Mouse (Mus musculus) gastrocnemius, postnatal 10 days (tissue): ENCODE measurements around the gene Prkce. TPM values are rescaled to one million over a fixed set of nuclear protein-coding genes. Genes with fewer than 3 reads are reported as not detected.

Experiments used
- DNase-seq: peaks from one replicate; pipeline ENCODE4 v3.0.0; 2021; ENCODE audit warnings: mixed read lengths
- total RNA-seq, 2 experiments: library from RNA; stranded (reverse); gene quantifications; 2 replicates each; pipeline ENCODE4 v1.2.3; 2021

Gene Prkce
- total RNA-seq, 2 experiments from 2014 or later = 11.3 to 14.0 TPM

DNA sequence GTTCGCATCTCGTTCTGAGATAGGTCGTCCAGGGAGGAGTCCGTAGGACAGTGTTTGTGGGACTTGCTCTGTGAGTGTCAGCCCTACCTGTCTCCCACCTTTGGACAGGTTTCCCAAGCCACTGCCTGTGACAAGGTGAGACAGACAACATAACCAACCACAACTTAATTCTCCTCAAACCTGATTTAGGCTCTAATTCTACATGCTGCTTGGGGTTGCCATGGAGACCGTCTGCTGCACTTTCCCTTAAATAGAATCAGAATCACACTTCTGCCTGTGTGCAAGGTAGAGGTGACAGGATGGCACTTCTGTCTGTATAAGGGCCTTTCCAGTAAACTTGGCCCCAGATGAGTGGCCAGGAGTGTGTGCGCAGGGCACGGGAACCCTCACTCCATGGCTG, 248.4 kb downstream of the Prkce start:
- DNase-seq = no peak

DNA sequence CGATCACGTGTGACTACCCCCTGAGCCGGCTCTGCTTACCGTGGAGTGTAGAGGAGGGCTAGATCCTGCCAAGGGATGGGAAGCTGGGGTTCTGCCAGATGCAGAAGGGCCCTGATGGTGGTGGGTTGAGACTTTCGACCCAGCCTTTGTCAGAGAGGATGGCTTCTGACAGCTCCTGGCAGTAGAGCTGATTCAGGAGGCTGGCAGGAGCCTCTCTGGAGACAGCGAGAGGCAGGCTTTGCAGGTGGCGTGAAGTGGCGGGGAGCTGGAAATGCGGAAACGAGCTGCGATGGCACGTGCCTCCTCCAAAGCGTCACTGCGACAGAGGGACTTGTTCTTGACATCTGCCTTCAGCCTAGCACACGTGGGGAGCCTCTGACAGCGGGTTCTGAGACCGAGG, 250.7 kb downstream of the Prkce start:
- no peak for DNase-seq

DNA sequence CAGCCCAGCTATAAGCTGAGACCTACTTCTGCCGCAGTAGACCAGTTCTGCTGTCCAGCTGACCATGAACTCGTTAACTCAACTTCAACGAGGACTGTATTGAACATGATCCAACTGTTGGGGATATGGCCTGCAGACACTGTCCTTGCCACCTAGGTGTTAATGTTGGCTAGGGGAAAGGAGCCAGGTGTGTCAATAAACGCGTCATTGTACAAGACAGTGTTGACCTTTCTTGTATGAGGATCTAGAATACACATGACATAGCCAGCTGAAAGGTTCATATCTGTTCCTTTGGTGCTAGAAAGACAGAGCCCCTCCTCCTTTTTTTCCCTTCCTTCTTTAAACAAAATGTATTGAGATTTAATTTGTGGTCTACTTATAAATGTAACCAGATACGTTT, 251.6 kb downstream of the Prkce start:
- DNase-seq = no peak

DNA sequence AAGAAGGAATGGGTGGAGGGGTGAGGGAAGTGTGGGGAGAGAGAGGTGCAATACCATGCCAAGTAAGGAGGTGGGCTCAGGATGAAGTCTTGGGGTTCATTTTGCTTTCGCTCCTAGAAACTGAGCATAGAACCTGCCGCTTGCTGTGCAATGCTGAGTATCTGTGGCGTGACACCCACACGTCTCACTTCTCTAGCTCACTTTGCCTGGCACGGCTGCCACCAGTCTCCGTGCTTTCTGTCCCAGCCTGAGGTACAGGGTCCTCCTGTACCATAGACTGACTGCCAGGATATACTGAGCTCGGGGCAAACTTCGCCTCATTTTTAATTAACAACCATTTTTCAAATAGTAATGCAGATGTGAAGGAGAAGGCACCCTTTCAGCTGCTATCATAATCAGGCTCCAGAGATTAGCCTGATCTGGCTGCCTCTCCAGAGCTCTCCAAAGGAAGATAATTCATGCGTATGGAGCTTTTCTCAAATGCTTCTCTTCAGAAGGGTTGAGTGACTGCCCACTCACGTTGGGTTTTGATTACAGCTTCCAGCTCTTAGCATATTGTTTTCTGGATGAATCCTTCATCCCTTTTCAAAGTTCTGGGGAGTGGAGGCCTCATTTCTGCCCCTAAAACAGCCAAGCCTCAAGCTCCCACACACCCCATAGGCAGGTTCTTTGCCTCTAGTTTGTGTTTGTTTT, 253.2 kb downstream of the Prkce start:
- DNase-seq = no peak

DNA sequence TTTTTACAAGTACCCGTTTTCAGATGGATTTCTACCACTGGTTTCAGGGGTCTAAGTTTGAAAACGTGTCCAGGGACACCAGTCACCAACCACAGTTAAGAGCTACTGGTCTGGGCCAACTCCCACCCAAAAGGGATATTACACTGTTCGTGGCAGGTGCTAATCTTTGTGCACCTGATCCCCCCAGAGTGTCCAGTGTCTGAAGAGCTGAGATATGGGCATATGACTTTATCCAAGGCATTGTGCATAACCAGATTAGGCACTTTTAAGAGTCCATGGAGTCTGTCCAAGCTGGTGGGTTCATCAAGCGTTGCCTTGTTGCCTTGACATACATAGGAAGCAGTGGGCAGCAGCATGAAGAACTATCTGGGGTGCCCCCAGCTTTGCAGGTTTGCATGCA, 254.4 kb downstream of the Prkce start:
- no peak for DNase-seq

DNA sequence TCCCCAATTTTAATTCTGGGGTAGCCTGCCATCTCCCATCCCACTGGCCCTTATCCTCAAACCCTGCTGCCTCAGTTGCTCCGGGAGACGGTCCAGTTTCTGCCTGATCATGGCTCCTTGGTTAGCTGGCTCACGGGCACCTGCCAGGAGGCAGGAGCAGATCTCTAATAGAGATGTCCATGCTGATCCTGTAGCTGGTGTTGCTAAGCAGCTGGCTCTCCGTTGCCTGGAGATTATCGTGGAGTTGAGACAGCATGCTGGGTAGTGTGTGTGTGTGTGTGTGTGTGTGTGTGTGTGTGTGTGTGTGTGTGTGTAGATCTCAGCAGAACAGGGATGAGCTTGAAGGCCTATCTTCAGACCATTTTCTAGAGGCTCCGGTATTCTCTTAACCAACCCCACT, 262.3 kb downstream of the Prkce start:
- DNase-seq = no peak

DNA sequence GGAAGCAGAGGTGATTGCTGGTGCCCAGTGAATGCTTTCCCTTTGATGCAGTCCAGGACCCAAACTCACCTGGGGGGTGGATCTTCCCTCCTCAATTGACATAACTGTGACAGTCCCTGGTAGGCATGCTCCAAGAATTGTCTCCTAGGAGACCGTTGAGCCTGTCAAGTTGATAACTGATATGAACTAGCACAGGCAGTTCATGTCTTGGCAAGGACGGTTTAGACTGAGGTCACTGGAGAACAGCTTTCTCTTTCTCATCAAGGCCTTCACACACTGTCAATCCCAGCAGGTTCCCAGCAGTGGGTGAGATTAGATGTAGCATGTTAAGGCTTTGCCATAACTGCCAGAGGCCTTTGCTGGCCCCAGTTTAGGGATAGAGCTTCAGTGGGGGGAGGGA, 265.5 kb downstream of the Prkce start:
- DNase-seq = no peak

DNA sequence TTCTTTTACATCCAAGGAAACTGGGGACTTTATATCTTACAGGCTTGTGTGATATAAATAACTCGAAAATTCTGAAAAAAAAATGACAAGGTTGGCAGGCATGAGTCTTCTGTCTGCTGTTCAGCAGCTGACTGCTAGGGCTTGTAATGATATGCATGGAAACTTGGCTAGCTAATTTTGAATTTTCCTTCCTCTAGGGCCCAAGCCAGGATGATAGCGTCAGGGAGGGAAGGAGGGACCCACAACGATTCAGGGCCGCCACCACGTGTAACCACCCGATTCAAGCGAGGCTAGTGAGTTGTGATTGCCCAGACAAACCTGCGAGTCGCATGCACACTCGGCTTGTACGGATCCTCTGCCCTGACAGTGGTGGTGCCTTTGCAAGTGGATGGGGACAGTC, 266.2 kb downstream of the Prkce start:
- DNase-seq = no peak

DNA sequence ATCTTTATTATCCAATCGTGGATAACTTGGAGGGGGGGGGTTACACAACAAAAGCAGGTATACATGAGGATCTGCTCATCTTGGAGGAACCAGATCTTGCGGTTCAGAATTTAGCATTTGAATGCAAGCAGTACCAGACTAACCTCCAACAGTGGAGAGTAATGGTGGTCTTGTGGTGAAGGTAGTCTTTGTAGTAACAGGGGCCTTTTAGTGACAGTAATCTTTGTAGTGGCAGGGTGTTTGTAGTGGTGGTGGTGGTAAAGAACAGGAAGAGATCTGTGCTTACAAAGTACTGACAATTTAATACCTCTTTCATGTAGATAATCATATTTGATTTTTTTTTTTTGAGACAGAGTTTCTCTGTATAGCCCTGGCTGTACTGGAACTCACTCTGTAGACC, 267.2 kb downstream of the Prkce start:
- no peak for DNase-seq

DNA sequence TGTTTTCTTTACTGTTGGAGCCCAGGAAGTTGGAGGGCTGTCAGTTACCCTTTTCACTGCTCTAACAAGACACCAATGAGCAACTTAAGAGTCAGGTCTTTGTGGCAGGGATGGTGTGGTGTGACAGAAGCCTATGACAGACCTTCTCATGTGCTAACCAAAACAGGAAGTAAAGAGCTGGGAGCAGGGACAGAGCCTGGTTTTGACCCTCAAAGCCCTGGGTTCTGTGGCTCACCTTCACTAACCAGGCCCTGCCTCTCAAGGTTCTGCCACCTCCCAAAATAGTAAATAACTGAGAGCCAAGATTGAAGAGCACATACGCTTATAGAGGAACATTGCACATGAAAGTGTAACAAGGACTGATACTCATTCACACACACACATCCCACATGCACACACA, 268.0 kb downstream of the Prkce start:
- no peak for DNase-seq

DNA sequence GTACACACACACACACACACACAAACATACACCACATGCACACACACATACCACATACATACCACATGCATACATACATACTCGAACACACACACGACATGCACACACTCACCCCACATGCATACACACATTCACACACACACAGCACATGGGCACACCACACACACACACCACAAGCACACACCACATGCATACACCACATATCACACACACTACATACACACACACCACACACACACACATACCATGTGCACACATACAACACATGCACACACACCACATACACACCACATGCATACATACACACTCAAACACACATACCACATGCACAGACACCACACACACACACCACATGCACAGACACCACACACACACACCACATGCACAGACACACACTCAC, 268.4 kb downstream of the Prkce start:
- no peak for DNase-seq

DNA sequence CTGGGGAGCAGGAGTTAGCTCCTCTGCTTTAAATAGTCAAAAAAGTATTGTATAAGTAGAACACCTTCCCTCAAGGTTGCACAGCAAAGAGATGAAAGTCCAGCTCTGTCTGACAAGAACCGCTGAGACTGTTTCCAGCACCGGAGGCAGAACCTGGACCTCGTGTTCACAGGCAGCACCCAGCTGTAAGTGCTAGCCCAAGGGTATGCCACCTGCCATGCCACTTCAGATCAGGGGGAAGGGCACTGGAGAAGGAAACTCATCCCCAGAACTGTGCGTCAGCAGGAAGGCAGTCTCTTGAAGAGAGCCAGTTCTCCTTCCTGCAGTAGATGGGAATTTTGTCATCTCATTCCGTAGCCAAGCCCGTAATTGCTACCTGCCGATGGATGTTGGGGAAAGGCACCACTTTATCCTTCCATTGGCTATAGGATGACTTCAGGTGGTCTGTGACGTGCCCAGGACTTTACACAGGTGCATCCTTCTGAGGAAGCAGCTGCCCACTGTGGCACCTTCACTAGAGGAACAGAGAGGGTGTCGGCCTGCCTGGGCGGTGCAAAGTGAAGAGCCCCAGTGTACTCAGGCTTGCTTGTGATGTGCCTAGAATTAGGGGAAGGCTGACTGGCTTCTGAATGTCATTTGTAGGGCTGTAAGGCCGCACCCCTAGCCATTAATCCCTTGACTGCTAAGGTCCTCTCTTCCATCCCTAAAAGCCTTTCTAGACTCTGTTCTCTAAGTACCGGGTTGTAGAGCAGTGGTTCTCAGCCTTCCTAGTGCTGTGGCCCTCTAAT, 269.2 kb downstream of the Prkce start:
- no peak for DNase-seq

DNA sequence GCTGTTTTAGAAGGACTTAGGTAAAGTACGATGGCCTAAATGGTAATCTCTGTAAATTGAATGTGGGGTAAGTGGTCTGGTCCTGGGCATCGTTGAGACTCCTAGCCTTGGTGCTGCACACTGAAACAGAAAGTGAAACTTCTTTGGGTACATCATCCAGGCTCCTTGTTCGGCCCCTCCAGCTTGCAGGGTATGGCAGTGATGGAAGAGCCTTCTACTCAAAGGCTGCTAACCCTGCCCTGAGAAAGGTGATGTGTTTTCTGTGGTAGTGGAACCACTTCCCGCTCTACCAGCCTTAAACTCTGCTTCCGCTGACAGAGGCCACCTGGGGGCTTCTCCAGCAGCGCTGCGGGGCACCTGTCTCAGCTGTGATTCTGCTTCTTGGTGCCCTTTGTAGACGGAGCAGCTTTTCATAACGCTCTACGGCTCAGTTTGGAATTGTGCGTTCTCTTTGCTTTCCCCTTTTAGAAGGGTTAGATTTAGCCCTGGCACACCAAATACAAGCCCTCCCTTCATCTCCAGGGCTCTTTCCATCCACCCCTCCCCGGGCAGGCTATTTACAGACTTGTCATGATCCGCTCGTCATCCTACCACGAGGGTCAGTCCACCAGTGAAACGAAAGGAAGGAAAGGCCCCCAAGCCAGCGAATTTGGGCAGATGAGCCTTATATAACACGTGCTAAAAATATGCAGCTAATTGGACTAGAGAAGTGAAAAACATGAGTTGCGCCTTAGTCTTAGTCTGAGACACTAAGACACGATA, 270.1 kb downstream of the Prkce start:
- DNase-seq = no peak

DNA sequence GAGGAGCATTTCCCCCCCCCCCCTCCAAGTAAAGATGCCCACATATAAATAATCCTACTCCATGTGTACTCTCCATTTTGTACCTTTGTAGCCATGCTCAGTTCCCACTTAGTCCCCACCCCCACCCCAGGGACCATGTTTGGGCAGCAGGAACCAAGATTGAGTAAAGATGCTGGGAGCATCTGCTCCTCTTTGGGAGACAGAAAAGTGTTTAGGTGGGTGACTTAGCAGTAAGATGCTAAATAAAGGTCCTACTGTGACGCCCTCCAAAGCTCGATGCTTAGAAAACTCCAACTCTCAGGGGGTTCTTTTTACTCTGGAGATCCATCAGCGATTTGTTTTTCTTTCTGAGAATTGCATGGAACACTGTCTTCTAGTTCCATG, 270.7 kb downstream of the Prkce start:
- DNase-seq = no peak

DNA sequence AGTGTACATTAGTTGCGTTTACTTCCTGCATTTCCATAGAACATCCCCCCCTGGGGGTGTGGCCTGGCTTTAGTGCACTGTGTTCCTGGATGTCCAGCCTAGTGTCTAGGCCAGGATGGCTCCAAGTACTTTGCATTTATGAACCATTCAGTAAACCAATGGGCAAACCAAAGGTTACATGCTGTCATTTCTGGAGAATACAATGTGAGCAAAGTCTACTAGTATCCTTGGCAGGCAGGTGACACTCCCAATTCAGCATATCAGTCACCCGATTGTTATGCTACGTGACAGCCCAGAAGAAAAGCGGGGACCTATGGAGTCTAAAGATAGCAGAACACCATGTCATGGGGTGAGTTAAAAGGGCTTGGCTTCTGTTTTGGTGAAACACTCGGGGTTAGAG, 271.2 kb downstream of the Prkce start:
- DNase-seq = no peak

DNA sequence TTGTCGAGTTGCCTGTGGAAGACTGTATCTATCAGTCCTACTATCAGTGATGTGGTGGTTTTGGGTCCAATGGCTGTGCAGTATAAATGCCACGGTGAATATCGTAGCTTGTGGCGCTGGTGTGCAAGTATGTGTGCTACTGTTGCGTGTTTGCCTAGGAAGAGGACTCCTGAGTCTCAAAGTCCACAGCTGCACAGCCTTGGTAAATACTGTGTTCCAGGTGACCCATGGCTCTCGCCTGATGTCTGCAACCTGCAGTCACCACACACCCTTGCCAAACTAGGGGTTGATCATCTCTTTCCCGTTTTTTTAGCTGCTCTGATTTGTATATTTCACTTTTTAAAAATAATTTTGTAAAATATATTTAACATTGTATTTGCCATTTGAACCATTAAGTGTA, 273.5 kb downstream of the Prkce start:
- no peak for DNase-seq

DNA sequence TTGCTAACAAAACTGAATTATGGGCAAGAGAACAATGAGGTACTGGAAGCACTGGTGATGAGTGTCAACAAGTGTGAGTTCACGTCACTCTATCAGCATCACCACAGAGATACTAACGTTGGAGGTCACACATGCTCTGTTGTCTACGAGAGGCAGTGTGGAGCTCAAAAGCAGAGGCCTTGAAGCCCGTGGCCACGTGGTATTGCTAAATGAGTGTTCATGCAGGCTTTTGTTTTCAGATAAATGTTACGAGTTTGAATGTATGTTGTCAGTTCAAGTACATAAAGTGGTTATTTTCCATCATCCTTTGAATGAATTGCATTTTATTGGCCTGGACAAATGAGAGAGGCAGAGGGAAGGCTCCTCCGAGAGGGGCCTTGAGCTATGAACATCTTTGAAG, 276.3 kb downstream of the Prkce start:
- DNase-seq = no peak

DNA sequence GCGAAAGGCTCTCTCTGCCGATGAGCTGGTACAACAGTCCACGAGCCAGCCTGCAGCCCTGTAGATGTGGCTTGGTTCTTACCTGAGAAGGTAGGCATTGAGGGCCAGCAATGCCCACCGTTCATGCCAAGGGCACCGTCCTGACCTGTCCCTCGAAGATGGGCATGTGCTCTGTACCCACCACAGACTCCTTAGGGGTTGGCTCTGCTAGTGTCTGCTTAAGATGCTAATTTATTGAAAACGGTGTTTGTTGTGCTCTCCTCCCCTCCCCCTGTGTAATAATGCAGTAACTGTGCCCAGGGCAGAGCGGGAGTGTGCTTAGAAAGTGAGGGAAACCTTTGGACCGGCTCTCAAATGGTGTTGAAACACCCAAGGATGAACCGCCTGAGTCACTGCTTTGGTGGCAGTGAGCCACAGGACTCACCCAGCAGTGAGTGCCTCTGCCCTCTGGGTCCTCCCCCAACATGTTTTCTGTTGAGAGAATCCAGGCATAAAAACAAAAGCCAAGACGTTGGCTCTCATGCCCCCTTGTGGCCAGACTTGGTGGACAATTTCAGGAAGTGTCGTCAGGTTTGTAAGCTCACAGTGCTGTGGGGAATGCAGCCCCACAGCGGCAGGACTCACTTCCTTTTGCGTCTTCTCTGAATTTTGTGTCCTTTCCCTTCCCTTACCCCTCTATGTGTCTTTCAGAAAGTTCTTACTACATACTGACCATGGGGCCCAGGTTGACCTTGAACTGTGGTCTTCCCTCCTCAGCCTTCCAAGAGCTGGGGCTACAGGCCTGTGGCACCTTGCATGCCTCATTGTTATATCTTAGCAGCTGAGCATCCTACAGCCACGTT, 277.2 kb downstream of the Prkce start:
- peak; percentile 90 for DNase-seq

DNA sequence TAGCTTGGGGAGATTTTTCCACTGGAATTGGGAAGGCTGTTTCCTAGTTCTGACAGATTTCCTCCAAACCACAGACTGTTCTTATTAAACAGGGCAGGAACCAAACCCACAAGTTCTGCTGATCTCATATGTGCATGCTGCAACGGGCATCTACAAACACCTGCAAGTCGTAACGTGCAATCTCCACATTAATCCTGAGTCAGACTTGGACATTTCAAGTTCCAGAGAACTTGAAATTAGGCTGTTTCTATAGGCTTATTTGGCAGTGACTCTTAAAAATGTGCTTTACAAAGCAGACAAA, 277.8 kb downstream of the Prkce start:
- DNase-seq = no peak

DNA sequence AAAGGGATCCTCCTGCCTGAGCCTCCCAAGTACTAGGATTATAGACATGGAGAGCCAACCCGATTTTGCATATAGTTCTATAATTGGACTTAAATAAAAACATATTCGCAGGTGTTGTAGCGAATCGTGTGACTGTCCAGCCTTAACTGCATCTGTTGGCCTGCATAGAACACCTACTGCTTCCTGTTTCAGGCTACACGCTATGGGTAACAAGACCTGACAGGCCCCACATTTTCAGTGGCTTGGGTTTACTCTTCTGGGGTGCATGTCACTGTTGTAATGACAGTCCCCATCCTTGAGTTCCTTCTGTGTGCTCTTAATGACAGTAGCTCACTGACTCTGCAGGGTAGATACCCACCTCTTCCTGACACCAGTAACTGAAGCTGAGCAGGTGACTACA, 278.3 kb downstream of the Prkce start:
- DNase-seq = no peak

DNA sequence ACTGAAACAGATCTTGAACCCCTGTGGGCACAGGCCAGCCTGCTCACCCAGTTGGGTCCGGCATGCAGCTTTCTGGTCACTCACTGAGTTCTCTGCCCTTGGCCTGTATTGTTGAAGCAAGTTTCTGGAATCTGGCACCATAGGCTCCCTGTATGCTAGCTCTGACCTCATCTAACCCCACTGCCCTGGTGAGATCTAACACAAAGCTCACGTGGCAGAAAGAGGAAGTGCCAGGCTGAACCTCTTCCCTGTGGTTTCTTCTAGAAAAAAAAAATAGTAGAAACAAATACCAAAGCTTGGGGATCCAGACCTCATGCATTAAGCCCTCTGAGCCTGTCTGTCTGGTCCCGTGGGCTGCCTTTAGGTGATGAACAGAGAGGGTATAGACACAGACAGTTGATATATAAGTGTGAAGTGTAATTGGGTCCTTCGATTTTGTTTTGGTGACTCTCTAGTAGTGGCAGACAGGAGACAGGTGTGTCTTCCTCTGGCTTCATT, 279.6 kb downstream of the Prkce start:
- DNase-seq = no peak

DNA sequence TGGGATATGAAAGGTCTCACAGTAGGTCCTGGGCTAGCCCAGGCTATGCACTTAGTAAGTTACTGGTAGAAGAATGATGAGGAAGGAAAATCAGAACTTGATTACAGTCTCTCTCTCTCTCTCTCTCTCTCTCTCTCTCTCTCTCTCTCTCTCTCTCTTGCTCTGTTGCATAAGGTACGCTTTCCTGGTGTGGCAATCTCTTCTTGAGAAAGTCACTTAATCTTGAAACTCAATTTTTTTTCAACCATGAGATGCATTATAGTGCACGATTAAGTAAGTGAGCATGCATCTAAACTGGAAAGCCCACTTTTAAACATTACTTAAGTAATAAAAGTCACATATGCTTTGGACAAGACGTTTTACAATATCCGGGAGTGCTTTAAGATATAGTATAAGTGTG, 285.3 kb downstream of the Prkce start:
- no peak for DNase-seq
